Mouse (Mus musculus) E14TG2a.4 (cell line): Measurements from ENCODE around the gene Aes.

Experiments used
- H3K27me3 ChIP-seq: 2 replicates; pipeline ENCODE4 v1.6.1; 2014; ENCODE audit warnings: low read length, control low read depth; ENCODE audit not compliant: insufficient read depth
- H3K36me3 ChIP-seq: 2 replicates; pipeline ENCODE4 v1.6.1; 2014; ENCODE audit warnings: low read length, control low read depth; ENCODE audit not compliant: insufficient read depth
- H3K4me1 ChIP-seq: replicated peaks from 2 replicates; pipeline ENCODE4 v1.6.1; 2014; ENCODE audit warnings: low read depth, low read length, control low read depth
- H3K4me3 ChIP-seq: replicated peaks from 2 replicates; pipeline ENCODE4 v1.5.1; 2014; ENCODE audit warnings: mild to moderate bottlenecking, low read length
- H3K9me3 ChIP-seq: 2 replicates; pipeline ENCODE4 v1.6.1; 2014; ENCODE audit warnings: low read length, control low read depth
- CTCF ChIP-seq: conservative IDR thresholded peaks from 2 replicates; pipeline ENCODE4 v1.5.1; 2014; ENCODE audit warnings: low read length
- NANOG ChIP-seq: IDR thresholded peaks from 2 replicates; pipeline ENCODE4 v1.6.1; 2014; ENCODE audit warnings: borderline replicate concordance, low read length, mixed read lengths
- POU5F1 ChIP-seq: IDR thresholded peaks from 2 replicates; pipeline ENCODE4 v1.6.1; 2014; ENCODE audit warnings: low read length, borderline replicate concordance

Gene Aes

DNA sequence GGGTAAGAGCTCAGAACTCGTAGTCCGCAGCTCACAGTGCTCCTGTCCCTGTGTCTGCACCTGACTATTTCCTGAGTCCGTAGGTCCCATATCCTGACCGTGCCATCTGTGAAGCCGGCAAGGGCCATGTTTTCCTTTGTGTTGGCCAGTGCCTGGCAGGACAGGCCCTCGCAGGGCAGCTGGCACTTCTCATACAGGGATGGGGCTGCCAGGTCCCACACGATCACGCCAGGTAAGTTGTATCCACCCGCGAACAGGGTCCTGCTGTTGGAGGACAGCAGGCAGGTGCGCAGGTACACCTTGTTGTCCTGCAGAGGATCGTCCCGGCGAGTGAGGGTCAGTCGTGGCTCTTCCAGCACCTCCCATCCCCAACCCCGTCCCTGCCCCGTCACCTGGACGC is 34.6 kb downstream of the Aes start:
- H3K4me3 ChIP-seq = peak overlapping the region; percentile 52
- no peaks in the 10 kb centered on the region for H3K9me3 ChIP-seq
- peaks cover 62% of the 10 kb centered on the region for H3K27me3 ChIP-seq
- H3K4me1 ChIP-seq = peaks cover 86% of the 10 kb centered on the region
- no peaks in the 10 kb centered on the region for H3K36me3 ChIP-seq
- no peak for TF ChIP-seq CTCF
- TF ChIP-seq NANOG = no peak
- no peak for TF ChIP-seq POU5F1

DNA sequence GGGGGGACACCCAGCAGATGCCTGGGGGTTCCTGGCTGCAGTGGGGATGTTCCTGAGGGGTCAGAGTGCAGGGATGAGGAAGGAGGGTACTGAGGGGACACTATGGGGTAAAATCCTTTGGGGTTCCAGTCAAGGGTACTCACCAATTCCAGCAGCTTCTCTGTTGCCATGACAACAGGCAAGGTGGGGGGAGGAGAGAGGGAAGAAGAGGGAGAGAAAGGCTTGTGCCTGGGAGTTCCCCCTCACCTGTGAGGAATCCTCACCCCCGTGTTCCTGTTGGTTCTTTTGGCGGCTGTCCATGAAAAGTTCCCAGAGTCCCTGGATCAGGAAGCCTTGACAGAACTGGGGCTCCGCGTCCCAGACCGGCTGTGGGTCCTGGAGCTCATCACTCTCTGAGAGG is 36.3 kb downstream of the Aes start:
- Histone ChIP-seq H3K27me3 (peaks cover 49% of the 10 kb centered on the region), H3K36me3 (no peaks in the 10 kb centered on the region), H3K9me3 (no peaks in the 10 kb centered on the region), H3K4me3 (peak overlapping the region; percentile 20; the same call in 1 of the 2 replicates), H3K4me1 (peaks cover 95% of the 10 kb centered on the region)
- no peak for TF ChIP-seq POU5F1
- no peak for TF ChIP-seq NANOG
- no peak for TF ChIP-seq CTCF

DNA sequence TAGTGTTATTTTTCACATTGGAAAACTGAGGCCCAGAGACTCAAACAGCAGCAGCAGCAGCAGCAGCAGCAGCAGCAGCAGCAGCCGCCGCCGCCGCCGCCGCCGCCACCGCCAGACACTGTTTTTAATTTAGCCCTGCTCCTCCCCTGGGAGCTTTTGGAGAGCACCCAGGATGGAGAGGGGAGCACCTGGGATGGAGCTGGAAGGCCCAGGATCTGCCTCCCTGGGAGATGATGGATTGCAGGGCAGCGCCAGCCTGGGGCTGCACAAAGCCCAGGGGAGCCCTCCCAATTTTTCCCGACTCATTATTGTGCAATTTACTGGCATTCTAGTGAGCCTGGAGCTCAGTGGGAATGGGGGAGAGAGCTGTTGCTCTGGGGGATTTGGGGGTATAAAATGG is 37.3 kb downstream of the Aes start:
- Histone ChIP-seq H3K9me3 (no peaks in the 10 kb centered on the region), H3K36me3 (no peaks in the 10 kb centered on the region), H3K4me3 (peak overlapping the region; percentile 35; the same call in 1 of the 2 replicates), H3K27me3 (peaks cover 43% of the 10 kb centered on the region), H3K4me1 (peaks cover 92% of the 10 kb centered on the region)
- TF ChIP-seq NANOG (no peak), POU5F1 (no peak), CTCF (no peak)

DNA sequence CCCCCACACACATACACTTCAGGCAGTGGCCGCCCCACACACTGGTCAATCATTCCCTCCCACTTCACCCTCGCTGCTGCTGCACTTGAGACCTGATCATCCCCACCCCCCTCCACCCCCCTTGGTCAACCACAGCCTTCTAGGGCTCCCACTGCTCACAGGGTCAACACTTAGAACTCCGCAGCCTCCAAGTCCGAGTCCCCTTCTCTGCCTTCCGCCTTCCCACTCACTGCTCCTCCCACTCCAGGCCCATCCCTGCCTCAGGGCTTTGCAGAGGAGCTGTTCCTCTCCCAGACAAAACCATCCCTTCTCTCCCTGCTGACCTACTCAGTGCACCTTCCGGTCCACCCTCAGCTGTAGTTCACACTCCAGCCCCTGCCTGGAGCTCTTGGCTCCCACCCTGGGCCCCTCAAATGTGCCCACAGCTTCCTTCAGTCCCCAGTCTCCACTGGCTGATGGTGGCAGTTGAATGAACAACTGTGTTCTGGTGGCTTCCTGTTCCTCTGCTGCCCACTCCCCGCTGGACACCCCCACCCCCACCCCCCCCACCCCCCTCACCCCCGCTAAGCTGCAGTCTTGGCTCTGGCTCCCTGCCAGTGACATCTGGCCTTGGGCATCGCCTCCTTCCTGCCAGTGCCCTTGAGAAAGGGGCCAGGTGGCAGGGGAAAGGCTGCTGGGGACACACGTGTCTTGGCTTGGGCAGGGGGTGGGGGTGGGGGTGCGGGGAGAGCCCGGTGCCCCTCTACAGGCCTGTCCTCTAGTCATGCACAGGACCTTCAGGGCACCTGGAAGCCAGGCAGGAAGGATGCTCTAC is 38.1 kb downstream of the Aes start:
- no peak for TF ChIP-seq POU5F1
- no peak for TF ChIP-seq CTCF
- TF ChIP-seq NANOG = no peak
- peaks cover 41% of the 10 kb centered on the region for H3K27me3 ChIP-seq
- H3K4me1 ChIP-seq = peaks cover 90% of the 10 kb centered on the region
- no peaks in the 10 kb centered on the region for H3K9me3 ChIP-seq
- H3K4me3 ChIP-seq = no peak overlapping the region
- H3K36me3 ChIP-seq = no peaks in the 10 kb centered on the region

DNA sequence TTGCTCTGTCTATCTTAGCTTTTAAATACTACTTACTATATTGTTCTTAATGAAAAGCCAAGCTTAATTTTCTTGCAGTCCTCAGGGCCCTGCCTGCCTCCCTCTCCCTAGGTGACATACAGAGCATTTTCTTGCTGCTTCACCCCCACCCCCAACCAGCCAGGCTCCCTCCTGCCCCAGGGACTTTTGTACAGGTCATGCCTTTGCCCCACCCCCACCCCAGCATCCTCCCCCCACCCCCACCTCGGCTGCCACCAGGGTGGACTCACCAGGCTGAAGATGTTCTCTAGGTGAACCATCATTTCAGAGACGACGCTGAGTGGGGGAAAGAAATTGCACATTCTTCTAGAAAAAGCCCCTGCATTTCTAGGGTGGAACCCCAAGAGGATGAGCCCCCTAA is 39.1 kb downstream of the Aes start:
- Histone ChIP-seq H3K4me1 (peaks cover 87% of the 10 kb centered on the region), H3K27me3 (peaks cover 37% of the 10 kb centered on the region), H3K4me3 (no peak overlapping the region), H3K36me3 (no peaks in the 10 kb centered on the region), H3K9me3 (no peaks in the 10 kb centered on the region)
- TF ChIP-seq CTCF = no peak
- no peak for TF ChIP-seq NANOG
- no peak for TF ChIP-seq POU5F1

DNA sequence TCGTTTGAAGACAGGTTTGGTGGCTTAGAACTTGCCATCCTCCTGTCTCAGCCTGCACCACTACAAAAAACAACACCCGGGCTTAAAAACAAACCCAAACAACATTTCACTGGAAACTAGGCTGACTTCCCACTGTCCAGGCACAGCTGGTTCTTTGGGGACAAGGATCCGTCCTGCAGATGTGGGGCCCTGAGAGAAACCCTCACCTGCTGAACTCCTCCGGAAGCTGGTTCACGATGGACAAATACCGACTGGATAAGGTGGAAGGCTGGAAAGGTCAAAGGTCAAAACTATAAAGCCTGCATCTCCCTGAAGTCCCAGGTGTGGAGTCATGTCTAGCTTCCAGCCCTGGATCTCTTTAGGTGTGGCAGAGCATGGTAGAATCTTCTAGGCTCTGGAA is 39.6 kb downstream of the Aes start:
- H3K9me3 ChIP-seq = no peaks in the 10 kb centered on the region
- peaks cover 82% of the 10 kb centered on the region for H3K4me1 ChIP-seq
- H3K27me3 ChIP-seq = peaks cover 35% of the 10 kb centered on the region
- no peak overlapping the region for H3K4me3 ChIP-seq
- H3K36me3 ChIP-seq = no peaks in the 10 kb centered on the region
- no peak for TF ChIP-seq NANOG
- no peak for TF ChIP-seq CTCF
- no peak for TF ChIP-seq POU5F1

DNA sequence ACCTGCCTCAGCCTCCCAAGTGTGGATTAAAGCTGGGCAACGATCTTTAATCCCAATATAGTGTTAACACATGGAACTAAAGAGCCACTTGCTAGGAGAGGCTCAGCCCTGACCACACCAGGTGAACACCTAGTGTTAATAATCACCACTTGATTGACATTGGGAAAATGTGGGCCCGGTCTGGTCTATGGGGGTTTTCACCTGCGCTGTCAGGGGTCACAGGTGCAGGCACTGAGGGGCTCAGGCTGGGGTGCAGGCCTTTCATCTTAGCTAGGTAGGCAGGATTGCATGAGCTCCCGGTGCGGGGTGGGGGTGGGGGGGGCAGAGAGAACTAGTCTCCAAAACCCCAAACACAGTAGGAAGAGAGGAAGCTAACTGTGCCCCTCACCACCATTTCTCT is 40.3 kb downstream of the Aes start:
- peaks cover 28% of the 10 kb centered on the region for H3K27me3 ChIP-seq
- TF ChIP-seq NANOG (no peak), POU5F1 (no peak), CTCF (no peak)
- H3K4me3 ChIP-seq = 0 out of 2 replicates have a peak overlapping the region, but pooled peaks have one; percentile 51
- H3K4me1 ChIP-seq = peaks cover 82% of the 10 kb centered on the region
- no peaks in the 10 kb centered on the region for H3K9me3 ChIP-seq
- no peaks in the 10 kb centered on the region for H3K36me3 ChIP-seq

DNA sequence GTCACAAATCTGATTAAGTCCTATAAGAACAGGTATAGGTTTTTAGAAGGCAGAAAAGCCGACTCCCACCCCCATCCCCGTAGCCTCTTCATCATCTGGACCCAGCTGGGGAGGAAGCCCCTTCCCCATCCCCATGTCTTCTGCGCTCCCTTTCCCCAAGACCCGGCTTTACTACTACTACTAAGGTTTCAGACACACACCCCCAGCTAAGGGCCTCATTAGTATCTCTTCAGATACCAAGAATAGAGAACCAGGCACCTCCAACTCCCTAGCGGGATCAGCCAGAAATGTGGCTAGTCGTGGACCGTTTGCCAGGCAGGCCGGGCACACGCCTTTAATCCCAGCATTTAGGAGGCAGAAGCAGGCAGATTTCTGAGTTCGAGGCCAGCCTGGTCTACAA is 40.8 kb downstream of the Aes start:
- Histone ChIP-seq H3K4me1 (peaks cover 80% of the 10 kb centered on the region), H3K4me3 (peak overlapping the region; percentile 51; the same call in 1 of the 2 replicates), H3K27me3 (peaks cover 23% of the 10 kb centered on the region), H3K9me3 (no peaks in the 10 kb centered on the region), H3K36me3 (no peaks in the 10 kb centered on the region)
- TF ChIP-seq CTCF (no peak), POU5F1 (no peak), NANOG (no peak)
